Mouse (Mus musculus) MEL (cell line): ENCODE results near the gene 1700123O20Rik. TPM values are rescaled to one million over a fixed set of nuclear protein-coding genes. Genes with fewer than 3 reads are reported as not detected.

ENCODE experiments used
- DNase-seq: peaks from one replicate; pipeline ENCODE4 v3.0.0; 2011; ENCODE audit warnings: low read depth, low spot score
- H3K27ac ChIP-seq: 2 replicates; pipeline ENCODE4 v1.5.1; 2012; ENCODE audit warnings: low read depth, mild to moderate bottlenecking, control low read depth, low read length, moderate library complexity; ENCODE audit not compliant: control insufficient read depth
- H3K27me3 ChIP-seq, 2 experiments: fragments of 150-350 bp in 1 of 2; sonication (generic) in 1 of 2; 2 replicates each; pipeline ENCODE4 v1.6.1; 2012; ENCODE audit warnings: low read length in 2 of 2, mild to moderate bottlenecking in 2 of 2, improper control_type of control experiment in 1 of 2, moderate library complexity in 1 of 2; ENCODE audit not compliant: insufficient read depth in 2 of 2, control insufficient read depth in 1 of 2
- H3K36me3 ChIP-seq, 2 experiments: 2 replicates each; pipeline ENCODE4 v1.6.1; 2012 to 2014; ENCODE audit warnings: low read length in 2 of 2, improper control_type of control experiment in 1 of 2, inconsistent platforms in 1 of 2, mild to moderate bottlenecking in 1 of 2; ENCODE audit not compliant: insufficient read depth in 2 of 2, control insufficient read depth in 1 of 2
- H3K4me1 ChIP-seq, 2 experiments: fragments of 150-350 bp in 1 of 2; sonication (generic) in 1 of 2; 2 replicates each; pipeline ENCODE4 v1.6.1; 2012; ENCODE audit warnings: low read length in 2 of 2, improper control_type of control experiment in 1 of 2, mild to moderate bottlenecking in 1 of 2; ENCODE audit not compliant: insufficient read depth in 2 of 2, control insufficient read depth in 1 of 2
- H3K4me3 ChIP-seq, 2 experiments: fragments of 150-350 bp in 1 of 2; sonication (generic) in 1 of 2; 2 replicates each; pipeline ENCODE4 v1.5.1; 2012; ENCODE audit warnings: low read depth in 2 of 2, low read length in 2 of 2, mild to moderate bottlenecking in 2 of 2, moderate library complexity in 2 of 2, control low read depth in 1 of 2, improper control_type of control experiment in 1 of 2; ENCODE audit not compliant: control insufficient read depth in 1 of 2, insufficient read depth in 1 of 2
- H3K79me2 ChIP-seq: 2 replicates; pipeline ENCODE4 v1.6.1; 2012; ENCODE audit warnings: mild to moderate bottlenecking, low read length, moderate library complexity; ENCODE audit not compliant: control insufficient read depth, poor library complexity, insufficient read depth
- H3K9ac ChIP-seq: 2 replicates; pipeline ENCODE4 v1.6.1; 2012; ENCODE audit warnings: low read depth, mild to moderate bottlenecking, control low read depth, low read length, moderate library complexity; ENCODE audit not compliant: control insufficient read depth, poor library complexity, severe bottlenecking
- H3K9me3 ChIP-seq: fragments of 150-350 bp; sonication (generic); replicated peaks from 2 replicates; pipeline ENCODE4 v1.6.1; 2012; ENCODE audit warnings: mild to moderate bottlenecking, low read length, improper control_type of control experiment, moderate library complexity; ENCODE audit not compliant: insufficient read depth
- BHLHE40 ChIP-seq: IDR thresholded peaks from 2 replicates; pipeline ENCODE4 v1.6.1; 2012; ENCODE audit warnings: low read depth, mild to moderate bottlenecking, inconsistent platforms, low read length, improper control_type of control experiment, borderline replicate concordance
- CHD1 ChIP-seq: IDR thresholded peaks from 2 replicates; pipeline ENCODE4 v1.6.1; 2012; ENCODE audit warnings: low read depth, mild to moderate bottlenecking, inconsistent platforms, low read length, improper control_type of control experiment
- E2F4 ChIP-seq: IDR thresholded peaks from 2 replicates; pipeline ENCODE4 v1.6.1; 2011; ENCODE audit warnings: low read depth, low read length, improper control_type of control experiment, borderline replicate concordance
- ELF1 ChIP-seq: IDR thresholded peaks from 2 replicates; pipeline ENCODE4 v1.6.1; 2014; ENCODE audit warnings: low read depth, mild to moderate bottlenecking, inconsistent platforms, low read length, improper control_type of control experiment, moderate library complexity
- EP300 ChIP-seq, 2 experiments: IDR thresholded peaks; 2 replicates each; pipeline ENCODE4 v1.6.1; 2011; ENCODE audit warnings: improper control_type of control experiment in 2 of 2, low read length in 2 of 2, low read depth in 1 of 2, mild to moderate bottlenecking in 1 of 2
- GABPA ChIP-seq: IDR thresholded peaks from 2 replicates; pipeline ENCODE4 v1.6.1; 2012; ENCODE audit warnings: low read depth, mild to moderate bottlenecking, inconsistent platforms, low read length, improper control_type of control experiment, moderate library complexity
- GATA1 ChIP-seq: IDR thresholded peaks from 2 replicates; pipeline ENCODE4 v1.6.1; 2011; ENCODE audit warnings: low read depth, low read length, improper control_type of control experiment
- JUND ChIP-seq: IDR thresholded peaks from 2 replicates; pipeline ENCODE4 v1.6.1; 2011; ENCODE audit warnings: low read depth, mild to moderate bottlenecking, improper control_type of control experiment, low read length
- MAX ChIP-seq: IDR thresholded peaks from 2 replicates; pipeline ENCODE4 v1.6.1; 2011; ENCODE audit warnings: low read length, improper control_type of control experiment
- MEF2A ChIP-seq: IDR thresholded peaks from 2 replicates; pipeline ENCODE4 v1.6.1; 2014; ENCODE audit warnings: low read depth, mild to moderate bottlenecking, inconsistent platforms, low read length, improper control_type of control experiment; ENCODE audit not compliant: poor library complexity, insufficient replicate concordance, severe bottlenecking; ENCODE audit errors: extremely low read depth
- MXI1 ChIP-seq: IDR thresholded peaks from 2 replicates; pipeline ENCODE4 v1.6.1; 2011; ENCODE audit warnings: mild to moderate bottlenecking, low read depth, low read length, improper control_type of control experiment
- MYB ChIP-seq: IDR thresholded peaks from 2 replicates; pipeline ENCODE4 v1.6.1; 2011; ENCODE audit warnings: mild to moderate bottlenecking, low read depth, low read length, improper control_type of control experiment
- MYC ChIP-seq: IDR thresholded peaks from 2 replicates; pipeline ENCODE4 v1.6.1; 2011; ENCODE audit warnings: low read depth, mild to moderate bottlenecking, low read length, improper control_type of control experiment, moderate library complexity
- POLR2A ChIP-seq, 2 experiments: IDR thresholded peaks; 2 replicates each; pipeline ENCODE4 v1.6.1; 2011 to 2012; ENCODE audit warnings: low read length in 2 of 2, mild to moderate bottlenecking in 2 of 2, control low read depth in 1 of 2, improper control_type of control experiment in 1 of 2, low read depth in 1 of 2, moderate library complexity in 1 of 2; ENCODE audit not compliant: control insufficient read depth in 1 of 2, insufficient read depth in 1 of 2, poor library complexity in 1 of 2
- POLR2AphosphoS2 ChIP-seq: IDR thresholded peaks from 2 replicates; pipeline ENCODE4 v1.6.1; 2011; ENCODE audit warnings: low read length, improper control_type of control experiment
- POLR2AphosphoS5 ChIP-seq: IDR thresholded peaks from 2 replicates; pipeline ENCODE4 v1.6.1; 2012; ENCODE audit warnings: low read depth, borderline replicate concordance, mild to moderate bottlenecking, inconsistent platforms, low read length, moderate library complexity, mixed read lengths
- RAD21 ChIP-seq: IDR thresholded peaks from 2 replicates; pipeline ENCODE4 v1.6.1; 2011; ENCODE audit warnings: mild to moderate bottlenecking, low read depth, low read length, improper control_type of control experiment
- RCOR1 ChIP-seq: IDR thresholded peaks from 2 replicates; pipeline ENCODE4 v1.6.1; 2012; ENCODE audit warnings: low read depth, mild to moderate bottlenecking, inconsistent platforms, low read length, improper control_type of control experiment
- SIN3A ChIP-seq: IDR thresholded peaks from 2 replicates; pipeline ENCODE4 v1.6.1; 2012; ENCODE audit warnings: low read length, improper control_type of control experiment, inconsistent platforms
- SMC3 ChIP-seq: IDR thresholded peaks from 2 replicates; pipeline ENCODE4 v1.6.1; 2011; ENCODE audit warnings: low read depth, low read length, improper control_type of control experiment
- TCF12 ChIP-seq: IDR thresholded peaks from 2 replicates; pipeline ENCODE4 v1.6.1; 2014; ENCODE audit warnings: low read depth, mild to moderate bottlenecking, inconsistent platforms, low read length, improper control_type of control experiment, moderate library complexity
- UBTF ChIP-seq: IDR thresholded peaks from 2 replicates; pipeline ENCODE4 v1.6.1; 2012; ENCODE audit warnings: low read depth, mild to moderate bottlenecking, inconsistent platforms, low read length, improper control_type of control experiment, moderate library complexity, borderline replicate concordance; ENCODE audit not compliant: insufficient read depth
- USF2 ChIP-seq, 2 experiments: IDR thresholded peaks; 2 replicates each; pipeline ENCODE4 v1.6.1; 2011 to 2012; ENCODE audit warnings: improper control_type of control experiment in 2 of 2, low read length in 2 of 2, borderline replicate concordance in 1 of 2, inconsistent platforms in 1 of 2, low read depth in 1 of 2, mild to moderate bottlenecking in 1 of 2; ENCODE audit not compliant: insufficient read depth in 1 of 2
- ZNF384 ChIP-seq: IDR thresholded peaks from 2 replicates; pipeline ENCODE4 v1.6.1; 2012; ENCODE audit warnings: low read depth, mild to moderate bottlenecking, inconsistent platforms, low read length, improper control_type of control experiment
- polyA plus RNA-seq, 2 experiments: library from polyadenylated mRNA; stranded (reverse) in 1 of 2; unstranded in 1 of 2; fragments of >175 nt in 1 of 2; fragments of >200 nt in 1 of 2; gene quantifications; 2 replicates each; pipeline versions ENCODE4 v1.2.1 to v1.2.4; 2012; ENCODE audit warnings: low replicate concordance in 2 of 2, low read depth in 1 of 2; ENCODE audit not compliant: insufficient read length in 2 of 2, insufficient read depth in 1 of 2, missing spikeins in 1 of 2
- total RNA-seq: library from RNA; depleted of rRNA; stranded (reverse); fragments of 300-350 nt; gene quantifications from 2 replicates; pipeline ENCODE4 v1.2.3, GENCODE M21; 2012

Gene 1700123O20Rik
- total and polyA plus RNA-seq, 3 experiments: 44.2 to 72.8 TPM; not detected in 1

- Histone ChIP-seq H3K4me1 (peaks cover 11 to 35% of the 10 kb centered on the region in 2 experiments), H3K79me2 (no peaks in the 10 kb centered on the region), H3K9ac (no peak overlapping the region), H3K27ac (no peak overlapping the region), H3K36me3 (peaks cover 0 to 16% of the 10 kb centered on the region in 2 experiments; a peak in 2 of 4 replicates), H3K27me3 (peaks cover 3% of the 10 kb centered on the region in 2 experiments; a peak in 2 of 4 replicates), H3K4me3 (peak overlapping the region in 1 of 2 experiments; percentile 5; a peak in 1 of 4 replicates), H3K9me3 (no peaks in the 10 kb centered on the region)
- 0 out of 4 replicates have a peak, but pooled peaks of 1 of the 2 experiments have one; percentile 18 for TF ChIP-seq EP300 (IDR thresholded peaks at IDR 0.05; ENCODE audit: low read depth in 1 of 2, low read length in 2 of 2)
- TF ChIP-seq POLR2AphosphoS5: no peak
- DNase-seq: peak; percentile 38
Measured at GRCm38 (mm10) chr14:54706589-54707320, 20.7 kb downstream of the 1700123O20Rik start.

- Histone ChIP-seq H3K9ac (no peak overlapping the region), H3K27me3 (peaks cover 3% of the 10 kb centered on the region in 2 experiments; a peak in 2 of 4 replicates)
Measured at GRCm38 (mm10) chr14:54709054-54709453, 23.0 kb downstream of the 1700123O20Rik start.

GRCm38 (mm10) chr14:54712074-54712473 is 26.1 kb downstream of the 1700123O20Rik start, which contains the start of gene Cebpe:
Gene Cebpe (minus strand): TSS chr14:54712174.
- Histone ChIP-seq H3K36me3 (peaks cover 0 to 2% of the 10 kb centered on the region in 2 experiments; a peak in 1 of 4 replicates), H3K4me3 (no peak within 1 kb of the TSS), H3K79me2 (no peaks in the 10 kb centered on the region), H3K9ac (no peak within 1 kb of the TSS), H3K4me1 (peaks cover 1 to 19% of the 10 kb centered on the region in 2 experiments; a peak in 3 of 4 replicates), H3K27me3 (peaks cover 3% of the 10 kb centered on the region in 2 experiments; a peak in 2 of 4 replicates), H3K9me3 (no peaks in the 10 kb centered on the region), H3K27ac (no peak within 1 kb of the TSS)
- no peak for TF ChIP-seq MYB
- TF ChIP-seq E2F4: no peak
- no peak for TF ChIP-seq MXI1
- TF ChIP-seq UBTF: no peak
- no peak for TF ChIP-seq MAX
- no peak for TF ChIP-seq MYC
- no peak for TF ChIP-seq JUND
- TF ChIP-seq POLR2AphosphoS5: no peak
- TF ChIP-seq MEF2A: no peak
- no peak for TF ChIP-seq BHLHE40
- no peak for TF ChIP-seq GABPA
- TF ChIP-seq USF2 (IDR thresholded peaks at IDR 0.05; ENCODE audit: borderline replicate concordance in 1 of 2, insufficient read depth in 1 of 2, low read depth in 1 of 2, low read length in 2 of 2): no peak
- TF ChIP-seq CHD1: no peak
- no peak for TF ChIP-seq ELF1
- no peak for TF ChIP-seq ZNF384
- no peak for TF ChIP-seq RAD21
- no peak for TF ChIP-seq SIN3A
- TF ChIP-seq SMC3: no peak
- DNase-seq: no peak

More at GRCm38 (mm10) chr14:54709054-54709453, 23.0 kb downstream of the 1700123O20Rik start:
- Histone ChIP-seq H3K79me2 (no peaks in the 10 kb centered on the region), H3K4me3 (no peak overlapping the region), H3K4me1 (peaks cover 7 to 27% of the 10 kb centered on the region in 2 experiments), H3K36me3 (peaks cover 0 to 11% of the 10 kb centered on the region in 2 experiments; a peak in 2 of 4 replicates), H3K27ac (no peak overlapping the region), H3K9me3 (no peaks in the 10 kb centered on the region)
- no peak for DNase-seq
- TF ChIP-seq RCOR1: peak; percentile 91
- TF ChIP-seq EP300 (IDR thresholded peaks at IDR 0.05; ENCODE audit: low read depth in 1 of 2, low read length in 2 of 2): 0 out of 4 replicates have a peak, but pooled peaks of 1 of the 2 experiments have one; percentile 10
- no peak for TF ChIP-seq POLR2A (IDR thresholded peaks at IDR 0.05; ENCODE audit: control insufficient read depth in 1 of 2, insufficient read depth in 1 of 2, low read depth in 1 of 2, low read length in 2 of 2, poor library complexity in 1 of 2)
- TF ChIP-seq POLR2AphosphoS2: no peak
- TF ChIP-seq TCF12: 0 out of 2 replicates have a peak, but pooled peaks have one; percentile 46
- peak; percentile 64 for TF ChIP-seq GATA1
